Mouse (Mus musculus): ENCODE results near the gene Zswim4.

Gene Zswim4

DNA sequence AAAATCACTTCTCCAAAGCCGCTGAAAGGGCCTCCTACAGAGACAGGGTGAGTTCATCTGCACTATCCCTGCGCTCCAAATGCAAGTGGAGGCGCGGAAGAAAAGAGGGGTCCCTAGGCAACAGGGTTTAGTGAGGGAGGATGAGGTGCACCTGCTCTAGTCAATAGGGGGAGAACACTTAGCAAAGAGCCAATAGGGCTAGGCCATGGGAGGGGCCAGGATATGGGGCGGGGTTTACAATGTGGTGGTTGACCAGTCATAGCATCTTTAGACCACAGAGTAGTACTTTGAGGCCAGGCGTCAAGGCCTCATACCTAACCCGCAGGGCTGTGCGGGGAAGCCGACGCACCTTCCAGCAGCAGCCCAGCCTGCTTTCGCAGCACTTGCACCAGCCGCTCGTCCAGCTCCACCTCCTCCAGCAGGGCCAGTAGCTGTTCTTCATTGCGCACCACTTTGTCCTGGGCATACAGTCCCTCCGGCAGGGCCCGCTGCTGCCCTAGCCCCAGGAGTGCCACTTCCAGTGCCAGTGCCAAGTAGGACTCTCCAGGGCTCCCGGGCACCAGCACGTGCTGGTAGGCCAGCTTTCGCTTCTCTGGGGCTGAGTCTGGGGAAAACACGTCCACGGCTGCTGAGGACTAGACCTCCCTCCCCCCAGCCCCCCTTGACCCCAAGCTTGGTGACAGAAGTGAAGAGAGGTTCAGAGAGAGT, 13.4 kb downstream of the Zswim4 start:
- in situ Hi-C loops (cut with MboI, MseI) = loop anchor here (5.0 kb wide), 1 partner anchor 56 kb away; no protein-coding TSS in a partner anchor

DNA sequence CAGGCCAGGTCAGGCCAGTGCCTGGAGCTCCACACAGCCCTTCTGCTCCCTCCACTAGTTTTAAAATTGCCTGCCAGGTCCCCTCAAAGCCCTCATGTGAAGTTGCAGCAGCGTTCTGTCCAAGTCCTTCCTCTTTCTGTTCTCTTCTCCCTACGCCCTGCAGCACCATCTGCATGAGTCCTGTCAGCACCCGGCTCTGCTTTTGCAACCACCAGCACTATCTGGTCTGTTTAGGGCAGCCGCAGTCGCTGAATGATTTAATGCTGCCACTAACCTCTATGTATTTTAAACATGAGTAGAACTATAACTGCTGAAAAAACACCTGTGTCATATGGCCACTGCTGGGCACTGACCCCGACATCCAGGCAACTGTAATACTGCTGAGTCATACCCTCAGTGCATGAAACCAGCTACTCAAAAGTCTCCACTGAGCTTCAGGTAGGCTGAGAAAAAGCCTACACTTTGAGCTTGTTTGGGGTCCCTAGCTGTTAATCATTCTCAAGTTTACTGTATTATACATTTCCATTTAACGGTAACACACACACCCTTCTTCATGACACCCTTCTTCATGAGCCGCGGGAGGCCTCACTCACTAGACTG, 14.2 kb downstream of the Zswim4 start:
- in situ Hi-C loops (cut with MboI, MseI) = loop anchor here (5.0 kb wide), 1 partner anchor 55 kb away; no protein-coding TSS in a partner anchor

DNA sequence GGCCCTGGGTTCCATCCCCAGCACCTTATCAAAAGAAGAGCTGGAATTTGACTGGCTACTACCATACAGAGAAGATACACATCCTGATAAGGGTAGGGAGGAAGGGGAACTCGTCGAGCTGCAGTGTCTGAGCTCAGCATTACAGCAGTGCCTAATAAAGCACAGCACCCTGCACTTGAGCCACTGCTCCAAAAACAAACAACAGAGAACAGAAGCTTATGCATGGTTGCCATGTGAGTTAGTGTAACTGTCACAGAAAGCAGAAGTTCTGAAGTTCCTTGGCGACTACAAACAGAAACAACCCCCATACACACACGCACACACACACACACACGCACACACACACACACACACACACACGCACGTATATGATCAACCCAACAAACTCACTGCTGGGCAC, 16.8 kb downstream of the Zswim4 start:
- in situ Hi-C loops (cut with MboI, MseI) = loop anchor here (5.0 kb wide), 1 partner anchor 53 kb away; no protein-coding TSS in a partner anchor

DNA sequence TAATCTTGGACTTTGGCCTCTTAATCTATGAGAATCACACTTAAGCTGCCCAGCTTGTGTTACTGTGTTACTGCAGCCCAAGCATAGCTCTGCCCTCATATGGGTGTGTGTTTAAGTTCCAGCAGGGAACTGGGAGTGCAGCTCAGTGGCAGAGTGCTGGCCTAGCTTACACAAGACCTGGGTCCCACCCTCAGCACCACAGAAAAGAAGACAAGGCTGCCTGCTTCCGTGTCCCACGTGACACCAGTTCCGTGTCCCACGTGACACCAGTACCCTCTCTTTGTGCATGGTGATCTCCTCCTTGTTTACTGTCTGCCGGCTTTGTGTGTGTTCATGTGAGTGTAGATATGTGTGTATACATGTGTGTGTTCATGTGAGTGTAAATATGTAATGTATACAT, 18.7 kb downstream of the Zswim4 start:
- in situ Hi-C loops (cut with MboI, MseI) = no loop called here

DNA sequence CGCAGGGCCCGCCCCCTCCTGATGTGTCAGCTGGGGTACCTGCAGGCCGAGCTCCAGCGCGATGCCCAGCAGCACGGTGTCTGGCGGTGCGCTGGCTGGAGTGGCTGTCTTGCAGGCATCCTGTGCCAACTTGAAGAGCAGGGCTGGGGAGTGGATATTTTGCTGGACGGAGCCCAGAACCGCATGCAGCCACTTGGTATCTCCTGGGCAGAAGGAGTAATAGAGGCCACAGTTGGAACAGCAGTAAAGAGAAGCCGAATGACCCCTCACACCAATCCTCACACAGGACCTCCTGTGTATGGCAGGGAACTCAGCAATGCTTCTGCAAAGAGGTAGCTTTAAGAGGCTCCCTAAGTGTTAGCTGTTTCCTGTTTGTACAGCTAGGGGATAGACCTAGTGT, 19.6 kb downstream of the Zswim4 start:
- in situ Hi-C loops (cut with MboI, MseI) = no loop called here

DNA sequence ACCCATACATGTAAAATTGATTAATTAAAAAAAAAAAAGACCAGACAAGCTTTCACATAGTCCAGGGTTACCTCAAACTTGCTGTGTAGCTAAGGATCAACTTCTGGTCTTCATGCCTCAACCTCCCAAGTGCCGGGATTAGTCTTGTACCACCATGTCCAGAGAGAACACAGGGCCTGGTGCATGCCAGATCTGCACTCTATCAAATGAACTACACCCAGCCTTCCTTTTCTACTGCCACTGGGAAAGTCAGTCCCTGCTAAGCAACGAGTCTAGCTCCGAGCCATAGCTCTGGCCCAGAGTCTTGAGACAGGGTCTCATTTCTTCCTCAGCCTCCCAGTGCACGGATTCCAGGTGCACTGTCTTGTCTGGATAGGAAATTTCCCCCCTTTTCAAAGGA, 23.6 kb downstream of the Zswim4 start:
- in situ Hi-C loops (cut with MboI, MseI) = no loop called here

DNA sequence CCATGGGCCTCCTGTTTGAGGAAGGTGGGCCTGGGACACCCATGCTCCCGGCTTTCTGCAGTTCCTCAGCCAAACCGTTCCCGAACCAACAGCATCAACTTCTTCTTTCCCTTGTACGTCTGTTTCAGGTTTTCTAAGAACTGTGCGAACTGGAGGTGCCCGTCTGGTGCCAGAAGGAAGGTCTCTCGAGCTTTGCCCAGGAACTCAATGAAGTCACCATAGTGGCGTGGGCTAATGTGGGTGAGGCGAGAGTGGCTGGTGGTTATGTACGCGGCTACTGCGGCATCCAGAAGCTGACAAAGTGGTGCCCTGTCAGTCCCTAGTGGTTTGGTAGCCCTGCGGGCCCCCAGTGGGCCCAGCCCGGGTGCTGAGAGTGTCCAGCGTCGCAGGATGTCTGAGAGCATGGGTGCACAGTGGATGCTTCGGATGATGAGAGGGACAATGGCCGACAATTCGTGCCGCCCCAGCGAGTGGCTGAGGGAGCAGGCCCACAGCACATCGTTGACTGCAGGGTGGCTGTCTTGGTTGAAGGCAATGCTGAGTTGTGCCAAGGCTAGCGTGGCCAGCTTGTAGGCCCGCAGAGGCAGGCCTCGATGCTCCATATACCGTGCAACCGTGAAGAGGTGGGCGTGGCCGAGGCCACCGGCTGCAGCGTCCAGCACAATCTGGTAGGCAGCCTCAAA, 24.8 kb downstream of the Zswim4 start:
- in situ Hi-C loops (cut with MboI, MseI) = no loop called here

DNA sequence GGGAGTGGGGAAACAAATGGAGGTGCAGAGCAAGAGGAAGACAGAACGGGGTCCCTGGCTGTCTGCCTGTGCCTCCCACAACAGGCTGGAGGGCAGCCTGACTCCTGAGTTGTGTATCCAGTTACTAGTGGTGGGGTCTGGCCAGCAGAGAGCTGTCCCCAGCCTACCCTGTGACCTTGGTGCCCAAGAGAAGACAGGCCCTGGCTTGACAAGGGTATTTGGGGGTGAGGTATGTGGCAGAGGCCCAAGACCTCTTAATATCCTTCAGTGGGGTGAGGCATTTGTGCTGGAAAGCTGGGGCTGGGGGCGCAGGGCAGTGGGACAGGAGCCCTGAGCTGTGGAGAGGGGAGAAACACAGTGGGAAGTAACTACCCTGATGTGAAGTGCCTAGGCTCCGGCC, 25.7 kb downstream of the Zswim4 start:
- in situ Hi-C loops (cut with MboI, MseI) = no loop called here

DNA sequence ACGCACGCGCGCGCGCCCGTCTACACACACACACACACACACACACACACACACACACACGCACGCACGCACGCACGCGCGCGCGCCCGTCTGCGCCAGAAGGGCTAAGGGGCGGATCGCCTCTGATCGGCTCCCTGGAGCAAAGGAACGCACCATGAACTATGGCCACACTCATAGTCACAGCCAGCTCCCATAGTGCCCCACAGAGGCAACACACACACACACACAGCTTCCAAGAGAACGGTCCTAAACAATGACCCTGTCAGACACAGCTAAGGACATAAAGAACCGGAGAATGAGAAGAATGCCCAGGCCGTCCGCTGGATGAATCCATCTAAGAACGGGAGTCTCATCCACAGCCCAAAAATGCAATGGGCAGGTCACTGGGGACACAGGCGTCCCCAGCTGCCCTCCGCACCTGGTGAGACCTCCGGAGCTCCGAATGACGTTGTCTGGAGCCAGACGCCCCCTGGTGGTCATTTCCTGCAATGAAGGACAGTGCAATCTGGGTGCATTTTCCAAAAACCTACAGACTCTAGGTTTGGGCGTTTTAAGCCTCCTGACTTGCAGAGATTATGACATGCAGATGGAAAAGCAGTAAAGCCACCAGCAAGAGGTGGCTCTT, 26.6 kb downstream of the Zswim4 start:
- in situ Hi-C loops (cut with MboI, MseI) = no loop called here

DNA sequence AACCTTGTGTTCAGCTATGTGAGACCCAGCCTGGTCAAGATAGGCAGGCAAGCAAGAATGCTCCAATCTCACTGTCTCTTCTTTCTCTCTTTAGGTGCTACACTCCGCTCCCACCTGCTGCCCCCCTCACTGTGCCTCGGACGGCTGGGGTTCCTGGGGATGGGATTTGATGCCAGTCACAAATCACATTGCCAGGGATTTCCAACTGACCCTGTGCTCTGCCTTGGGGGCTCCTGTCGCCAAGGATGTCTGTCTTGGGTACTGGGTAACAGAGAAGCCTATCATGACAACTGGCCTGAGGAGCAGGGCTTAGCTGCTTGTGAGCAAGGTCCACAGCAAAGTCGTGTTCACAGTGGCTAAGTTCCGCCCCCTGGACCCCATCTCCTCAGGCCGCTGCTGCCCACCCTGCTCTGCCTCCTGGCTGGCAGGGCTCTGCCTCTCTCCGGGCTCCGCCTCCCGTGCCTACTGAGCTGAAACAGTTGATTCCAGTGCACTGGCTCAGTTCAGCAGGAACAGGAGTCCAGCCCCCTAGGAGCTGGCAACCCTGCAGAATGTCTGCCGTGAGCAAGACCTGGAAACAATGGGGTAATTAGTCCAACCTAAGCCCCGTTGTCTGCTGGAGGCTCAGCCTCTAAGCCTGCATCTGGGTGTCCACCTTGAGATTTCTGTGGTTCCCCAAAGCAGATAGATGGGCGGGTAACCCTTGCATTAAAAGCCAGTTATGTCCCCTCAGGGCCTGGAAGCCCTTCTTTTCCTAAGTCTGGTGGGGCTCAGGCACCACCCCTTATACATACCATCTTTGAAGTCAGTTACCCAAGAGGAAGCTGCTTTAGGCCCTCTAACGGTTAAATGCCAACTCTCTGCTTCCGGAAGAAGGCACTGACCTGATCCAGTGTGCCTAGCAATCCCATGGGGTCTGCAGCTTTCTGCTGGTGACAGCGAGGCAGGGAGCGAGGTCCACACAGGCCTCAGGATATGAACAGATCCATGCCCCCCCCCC, 28.2 kb downstream of the Zswim4 start:
- in situ Hi-C loops (cut with MboI, MseI) = no loop called here

DNA sequence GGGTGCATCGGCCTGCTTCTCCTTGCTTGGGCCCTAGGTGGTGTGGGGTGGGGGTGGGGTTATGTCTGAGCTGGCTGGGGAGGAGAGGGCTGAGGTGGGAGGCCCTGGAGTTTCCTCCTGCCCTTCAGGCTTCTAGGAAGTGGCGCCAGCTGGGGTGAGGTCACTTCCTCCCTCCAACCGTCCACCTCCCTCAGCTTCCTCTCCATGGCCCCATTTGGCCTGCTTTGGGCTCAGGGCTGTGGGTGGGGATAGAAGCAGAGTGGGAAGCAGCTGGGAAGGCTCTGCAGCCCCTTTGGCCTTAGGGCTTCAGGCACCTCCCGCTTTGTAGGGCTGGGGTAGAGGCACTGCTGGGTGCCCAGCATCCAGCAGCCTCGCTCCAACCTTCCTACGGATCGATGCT, 29.0 kb downstream of the Zswim4 start:
- in situ Hi-C loops (cut with MboI, MseI) = no loop called here

DNA sequence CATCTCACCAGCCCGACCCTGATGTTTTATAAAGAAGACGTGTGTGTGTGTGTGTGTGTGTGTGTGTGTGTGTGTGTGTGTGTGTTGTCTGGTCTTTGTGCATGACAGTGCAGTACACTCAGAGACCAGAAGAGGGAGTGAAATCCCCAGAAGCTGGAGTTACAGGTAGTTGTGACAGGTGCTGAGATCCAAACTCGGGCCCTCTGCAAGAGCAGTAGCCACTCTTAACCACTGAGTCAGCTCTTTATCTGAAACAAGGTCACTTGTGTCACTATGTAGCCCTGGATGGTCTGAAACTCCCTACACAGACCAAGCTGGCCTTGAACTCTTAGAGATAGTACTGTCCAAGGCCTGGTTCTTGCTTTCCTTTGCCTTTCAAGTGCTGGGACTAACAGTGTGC, 30.2 kb downstream of the Zswim4 start:
- in situ Hi-C loops (cut with MboI, MseI) = no loop called here

DNA sequence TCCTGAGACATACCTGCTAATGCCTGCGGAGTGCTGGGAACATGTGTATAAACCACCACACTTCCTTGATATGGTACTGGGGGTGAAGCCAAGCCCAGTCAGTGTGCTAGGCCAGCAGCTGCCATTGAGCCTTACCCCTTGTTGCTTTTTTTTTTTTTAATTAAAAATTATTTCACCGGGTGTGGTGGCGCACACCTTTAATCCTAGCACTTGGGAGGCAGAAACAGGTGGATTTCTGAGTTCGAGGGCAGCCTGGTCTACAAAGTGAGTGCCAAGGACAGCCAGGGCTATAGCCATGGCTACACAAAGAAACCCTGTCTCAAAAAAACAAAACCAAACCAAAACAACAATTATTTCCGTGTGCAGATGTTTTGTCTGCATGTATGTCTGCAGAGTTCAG, 31.8 kb downstream of the Zswim4 start:
- in situ Hi-C loops (cut with MboI, MseI) = no loop called here

DNA sequence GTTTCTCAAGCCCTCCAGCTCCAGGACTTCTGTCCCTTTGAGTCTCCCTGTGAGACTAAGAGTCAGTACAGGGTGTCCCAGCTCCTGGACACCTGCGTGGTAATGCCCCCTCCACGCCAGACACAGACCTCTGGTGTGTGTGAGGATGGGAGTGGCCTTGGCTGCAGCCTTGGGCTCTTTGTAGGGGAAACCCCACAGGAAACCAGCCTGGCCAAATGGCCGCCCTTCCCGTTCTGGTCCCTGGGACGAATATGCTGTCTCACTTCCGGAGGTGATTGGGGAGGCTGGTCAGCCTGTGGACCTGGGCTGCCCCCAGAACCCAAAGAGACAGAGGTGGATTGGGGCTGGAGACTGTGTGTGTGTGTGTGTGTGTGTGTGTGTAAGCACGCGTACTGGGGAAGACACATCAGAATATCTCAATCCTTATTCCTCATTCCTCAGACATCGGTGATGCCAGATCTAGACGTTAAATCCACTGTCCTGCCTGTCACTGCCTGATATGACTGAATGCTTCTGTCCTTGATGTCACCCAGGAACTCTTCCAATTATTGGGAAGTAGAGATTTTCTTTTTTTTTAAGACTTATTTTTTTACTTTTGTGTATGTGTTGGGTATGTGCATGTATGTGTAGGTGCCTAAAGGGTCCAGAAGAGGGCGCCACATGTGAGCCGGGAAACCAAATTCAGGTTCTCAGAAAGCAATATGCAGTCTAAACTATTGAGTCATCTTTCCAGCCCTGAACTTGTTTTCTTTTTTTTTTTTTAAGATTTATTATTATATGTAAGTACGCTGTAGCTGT, 32.7 kb downstream of the Zswim4 start:
- in situ Hi-C loops (cut with MboI, MseI) = loop anchor here (5.0 kb wide), 1 partner anchor 453 kb away; no protein-coding TSS in a partner anchor

DNA sequence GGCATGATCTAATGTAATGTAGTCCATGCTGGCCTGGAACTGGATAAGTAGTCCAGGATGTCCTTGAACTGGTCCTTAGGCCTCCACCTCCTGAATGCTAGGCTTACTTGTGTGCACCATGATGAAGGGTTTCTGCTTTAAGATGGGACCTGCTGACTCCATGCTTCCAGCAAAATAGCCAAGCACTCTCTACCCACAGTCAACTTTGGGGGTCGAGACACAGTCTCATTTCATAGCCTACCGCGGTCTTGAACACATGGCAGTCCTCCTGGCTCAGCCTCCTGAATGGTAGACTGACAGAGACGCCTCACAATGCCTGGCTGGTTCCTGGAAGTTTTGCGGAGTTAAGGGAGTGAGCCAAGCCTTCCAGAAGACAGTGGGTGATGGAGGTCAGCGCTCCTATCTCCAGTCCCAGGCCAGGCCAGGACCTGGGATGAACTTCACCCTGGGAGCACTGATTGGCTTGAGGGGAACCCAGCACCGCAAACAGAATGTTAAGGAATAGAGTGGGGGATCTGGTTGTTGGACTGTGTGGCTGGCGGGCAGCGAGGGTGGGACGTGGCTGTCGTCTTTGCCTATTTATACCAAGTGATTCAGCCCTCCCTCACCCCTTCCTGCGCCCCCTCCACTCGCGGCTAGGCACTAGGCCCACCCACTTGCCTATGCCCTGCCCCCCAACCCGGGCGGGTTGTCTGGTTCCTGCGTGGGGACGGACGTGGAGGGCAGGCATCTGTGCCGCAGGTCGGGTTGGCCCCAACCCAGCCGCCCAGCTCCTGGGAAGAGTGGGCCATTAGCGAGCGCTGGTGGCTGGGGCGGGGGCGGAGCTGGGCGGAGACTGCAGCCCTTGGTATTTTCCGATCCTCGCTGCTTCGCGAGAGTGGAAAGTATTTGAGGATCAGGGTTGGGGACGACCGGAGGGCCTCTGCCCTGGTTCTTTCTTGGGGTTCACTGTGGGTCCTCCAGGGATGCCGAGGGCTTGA, 33.6 kb downstream of the Zswim4 start:
- in situ Hi-C loops (cut with MboI, MseI) = loop anchor here (5.0 kb wide), 1 partner anchor 454 kb away; no protein-coding TSS in a partner anchor

DNA sequence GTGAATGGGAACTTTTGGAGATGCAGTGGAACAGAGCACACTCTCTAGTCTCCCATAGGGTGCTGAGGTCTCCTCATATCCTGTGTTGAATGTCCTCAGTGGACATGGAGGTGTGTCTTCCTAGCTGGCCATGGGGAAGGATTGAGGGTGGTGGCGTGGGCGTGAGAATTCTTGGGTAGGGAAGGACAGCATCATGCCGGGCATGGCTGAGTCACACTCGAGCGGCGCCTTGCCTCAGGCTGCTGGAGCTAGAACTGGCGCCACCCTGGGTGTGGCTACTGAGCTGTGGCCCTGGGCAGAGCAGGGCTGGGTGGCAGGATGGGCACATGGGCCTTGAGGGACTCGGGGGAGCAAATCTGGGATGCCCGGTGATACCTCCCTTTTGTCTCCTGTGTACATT, 34.4 kb downstream of the Zswim4 start:
- in situ Hi-C loops (cut with MboI, MseI) = loop anchor here (5.0 kb wide), 1 partner anchor 455 kb away; no protein-coding TSS in a partner anchor

DNA sequence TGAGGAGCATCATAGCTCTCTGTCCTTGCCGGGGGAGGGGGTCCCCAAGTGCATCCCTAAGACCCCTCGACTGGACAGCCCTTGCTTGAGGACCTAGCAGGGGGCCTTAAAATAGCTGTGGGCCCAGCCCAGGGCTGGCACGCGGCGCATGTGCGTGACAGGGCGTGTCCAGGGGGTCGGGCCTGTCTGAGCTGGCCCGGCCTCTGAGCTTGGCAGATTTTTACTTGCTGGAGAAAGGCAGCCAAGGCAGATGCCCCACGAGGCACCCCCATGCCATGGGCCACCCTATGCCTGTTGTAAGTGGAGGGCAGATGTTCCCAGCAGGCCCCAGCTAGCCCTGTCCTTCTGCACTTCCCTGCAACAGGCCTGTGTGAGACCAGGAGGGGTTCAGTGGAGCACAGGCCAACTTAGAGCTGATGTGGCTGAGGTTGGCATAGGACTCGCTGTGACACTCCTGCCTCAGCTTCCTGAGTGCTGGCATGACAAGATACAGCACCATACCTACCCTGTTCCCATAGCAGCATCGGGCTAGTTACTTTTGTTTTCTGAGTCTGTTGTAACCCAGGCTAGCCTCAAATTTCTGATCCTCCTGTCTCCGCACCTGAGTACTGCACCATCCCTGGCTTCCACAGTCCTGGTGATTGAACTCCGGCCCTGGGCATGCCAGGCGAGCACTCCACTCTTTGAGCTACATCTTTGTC, 35.2 kb downstream of the Zswim4 start:
- in situ Hi-C loops (cut with MboI, MseI) = loop anchor here (5.0 kb wide), 1 partner anchor 456 kb away; no protein-coding TSS in a partner anchor

Measured in regulatory T cell (primary cell).